Mouse (Mus musculus) forebrain, embryonic 16.5 days (tissue): Measurements from ENCODE around the gene Hs3st2. TPM values are rescaled to one million over a fixed set of nuclear protein-coding genes. Genes with fewer than 3 reads are reported as not detected.
A peak's percentile ranks its signal among the peaks of the same experiment; 100 is the strongest.

Experiments
- ATAC-seq: fragments of 200-750 bp; cut with Nextera tagmentation; 2 replicates; pipeline ENCODE4 v1.8.0; 2017; ENCODE audit warnings: mild to moderate bottlenecking, moderate library complexity
- H3K27ac ChIP-seq: fragments of 300-500 bp; sonication (generic); 2 replicates; pipeline ENCODE4 v1.5.1; 2014; ENCODE audit warnings: low read length, control low read depth
- H3K27me3 ChIP-seq: fragments of 300-500 bp; sonication (generic); replicated peaks from 2 replicates; pipeline ENCODE4 v1.6.1; 2014; ENCODE audit warnings: low read length; ENCODE audit not compliant: control insufficient read depth, insufficient read depth
- H3K36me3 ChIP-seq: fragments of 300-500 bp; sonication (generic); 2 replicates; pipeline ENCODE4 v1.6.1; 2014; ENCODE audit not compliant: control insufficient read depth, insufficient read depth
- H3K4me1 ChIP-seq: fragments of 300-500 bp; sonication (generic); replicated peaks from 2 replicates; pipeline ENCODE4 v1.6.1; 2014; ENCODE audit warnings: low read length; ENCODE audit not compliant: control insufficient read depth, insufficient read depth
- H3K4me2 ChIP-seq: fragments of 300-500 bp; sonication (generic); 2 replicates; pipeline ENCODE4 v1.6.1; 2014; ENCODE audit warnings: mild to moderate bottlenecking, low read length, control low read depth
- H3K4me3 ChIP-seq: fragments of 300-500 bp; sonication (generic); replicated peaks from 2 replicates; pipeline ENCODE4 v1.5.1; 2014; ENCODE audit warnings: mild to moderate bottlenecking, low read length, control low read depth
- H3K9ac ChIP-seq: fragments of 300-500 bp; sonication (generic); replicated peaks from 2 replicates; pipeline ENCODE4 v1.6.1; 2014; ENCODE audit warnings: low read depth, low read length, control low read depth
- H3K9me3 ChIP-seq: fragments of 300-500 bp; sonication (generic); 2 replicates; pipeline ENCODE4 v1.6.1; 2016; ENCODE audit warnings: low read length; ENCODE audit not compliant: control insufficient read depth
- WGBS: fragments of 180-500 bp; shearing (Covaris S2); extraction: QIAGEN DNeasy Blood & Tissue Kit; methylation state at CpG from one replicate; pipeline ENCODE4 v1.1.7; 2014; 5-methylcytosine and 5-hydroxymethylcytosine counted together
- polyA plus RNA-seq: library from polyadenylated mRNA; unstranded; fragments of >200 nt; fragmentation: Nextera tagmentation; extraction: Ambion mirVana; gene quantifications from 2 replicates; pipeline ENCODE4 v1.2.1, GENCODE M21; 2015

Gene Hs3st2
- polyA plus RNA-seq, 1 experiment from 2014 or later = 18.1 TPM

DNA sequence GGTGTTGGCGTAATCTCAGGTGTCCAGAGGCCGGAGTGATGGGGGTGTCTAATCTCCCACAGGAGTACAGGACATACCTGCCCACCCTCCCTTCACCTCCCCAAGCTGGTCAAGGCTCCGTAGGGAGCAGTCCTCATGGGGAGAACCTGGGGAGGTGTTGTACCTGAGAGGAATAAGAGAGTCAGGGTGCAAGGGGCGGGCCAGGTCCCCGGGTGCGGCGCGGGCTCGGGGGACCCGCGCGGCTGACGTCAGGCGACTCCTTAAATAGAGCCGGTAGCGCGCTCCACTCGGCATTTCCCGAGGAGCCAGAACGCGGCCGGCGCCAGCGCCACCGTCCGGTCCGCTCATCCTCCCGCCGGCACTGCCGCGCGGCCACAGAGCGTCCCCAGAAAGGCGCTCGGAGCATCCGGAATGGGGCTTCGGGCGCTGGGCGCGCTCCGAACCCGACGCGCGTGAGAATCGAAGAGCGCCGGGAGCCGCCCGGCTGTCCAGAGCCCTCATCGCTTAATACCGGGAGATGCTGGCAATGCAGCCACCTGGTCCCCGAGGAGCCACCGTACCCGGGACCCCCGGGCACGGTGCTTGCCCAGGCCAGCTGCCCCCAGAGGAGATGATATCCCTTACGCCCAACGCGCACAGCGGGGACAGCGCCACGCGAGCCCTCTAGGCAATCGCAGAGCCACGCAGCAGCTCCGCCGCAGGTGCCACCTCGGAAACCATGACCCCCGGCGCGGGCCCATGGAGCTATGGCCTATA, 503 bp downstream of the Hs3st2 start:
- Histone ChIP-seq H3K4me2 (peak overlapping the region; percentile 72), H3K9ac (peak overlapping the region; percentile 62), H3K4me1 (peaks cover 11% of the 10 kb centered on the region), H3K27me3 (peaks cover 32% of the 10 kb centered on the region), H3K27ac (no peak overlapping the region), H3K36me3 (no peaks in the 10 kb centered on the region), H3K9me3 (no peaks in the 10 kb centered on the region), H3K4me3 (peak overlapping the region; percentile 56)
- 1% methylated on average over 71 of the region's 72 CpGs for WGBS
- ATAC-seq = peak; percentile 63

DNA sequence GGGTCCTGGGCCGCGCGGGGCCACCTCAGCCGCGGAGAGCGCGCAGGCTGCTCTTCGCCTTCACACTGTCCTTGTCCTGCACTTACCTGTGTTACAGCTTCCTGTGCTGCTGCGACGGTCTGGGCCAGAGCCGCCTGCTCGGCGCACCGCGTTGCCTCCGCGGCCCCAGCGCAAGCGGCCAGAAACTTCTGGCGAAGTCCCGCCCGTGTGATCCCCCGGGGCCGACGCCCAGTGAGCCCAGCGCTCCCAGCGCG, 1.0 kb downstream of the Hs3st2 start:
- H3K9ac ChIP-seq = peak overlapping the region; percentile 62
- H3K4me1 ChIP-seq = peaks cover 11% of the 10 kb centered on the region
- no peak; the same call in 1 of the 2 replicates for ATAC-seq
- H3K9me3 ChIP-seq = no peaks in the 10 kb centered on the region
- H3K27ac ChIP-seq = no peak overlapping the region
- WGBS = under 1% methylated on average over 28 of the region's 28 CpGs
- H3K36me3 ChIP-seq = no peaks in the 10 kb centered on the region
- peaks cover 32% of the 10 kb centered on the region for H3K27me3 ChIP-seq
- H3K4me2 ChIP-seq = peak overlapping the region; percentile 72
- peak overlapping the region; percentile 56 for H3K4me3 ChIP-seq

DNA sequence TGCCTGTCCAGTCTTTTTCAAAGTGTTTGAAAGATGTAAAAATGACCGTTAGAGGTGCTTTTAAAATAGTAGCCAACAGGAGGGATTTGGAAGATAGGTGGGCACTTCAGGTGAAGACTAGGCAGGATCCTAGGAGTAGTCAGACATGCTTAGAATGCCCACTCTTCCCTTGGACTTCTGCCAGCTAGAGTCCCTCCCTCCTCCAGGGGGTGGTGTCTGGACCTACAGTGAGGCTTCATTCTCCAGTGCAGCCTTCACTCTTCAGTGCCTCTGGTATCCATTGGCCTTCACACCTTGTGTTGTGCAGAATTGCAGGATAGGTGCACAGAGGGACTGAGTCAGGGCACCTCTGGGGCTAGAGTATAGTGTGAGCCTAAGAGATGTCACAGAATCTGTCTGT, 2.2 kb downstream of the Hs3st2 start:
- H3K9me3 ChIP-seq = no peaks in the 10 kb centered on the region
- H3K36me3 ChIP-seq = no peaks in the 10 kb centered on the region
- H3K4me3 ChIP-seq = peak overlapping the region; percentile 56
- WGBS = 81% methylated on average over 1 of the region's 1 CpGs
- peak overlapping the region; percentile 72 for H3K4me2 ChIP-seq
- peaks cover 32% of the 10 kb centered on the region for H3K27me3 ChIP-seq
- ATAC-seq = no peak
- peaks cover 13% of the 10 kb centered on the region for H3K4me1 ChIP-seq
- H3K27ac ChIP-seq = no peak overlapping the region
- H3K9ac ChIP-seq = no peak overlapping the region

DNA sequence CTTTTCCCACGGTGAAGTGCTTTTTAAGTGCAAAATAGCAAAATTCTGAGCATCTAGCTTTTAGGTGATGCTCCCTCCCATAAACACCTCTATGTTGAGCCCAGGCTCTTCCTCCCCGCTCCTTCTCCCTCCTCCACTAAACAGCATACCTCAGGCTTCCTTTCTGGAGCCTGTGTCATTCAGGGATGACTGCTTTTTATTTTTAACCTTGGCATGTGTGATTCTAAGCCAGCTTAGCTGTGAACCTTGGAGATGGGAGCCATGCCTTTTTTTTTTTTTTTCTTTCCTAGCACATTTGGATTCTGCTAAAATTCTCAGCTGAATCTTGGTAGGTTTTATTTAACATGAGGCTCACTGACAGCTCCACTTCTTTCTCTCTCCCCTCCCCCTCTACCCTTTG, 3.2 kb downstream of the Hs3st2 start:
- no peak overlapping the region for H3K4me3 ChIP-seq
- H3K9ac ChIP-seq = no peak overlapping the region
- peaks cover 32% of the 10 kb centered on the region for H3K27me3 ChIP-seq
- peak overlapping the region; percentile 14 for H3K4me2 ChIP-seq
- H3K9me3 ChIP-seq = no peaks in the 10 kb centered on the region
- no peaks in the 10 kb centered on the region for H3K36me3 ChIP-seq
- 75% methylated on average over 2 of the region's 2 CpGs for WGBS
- no peak for ATAC-seq
- peaks cover 15% of the 10 kb centered on the region for H3K4me1 ChIP-seq
- H3K27ac ChIP-seq = no peak overlapping the region

DNA sequence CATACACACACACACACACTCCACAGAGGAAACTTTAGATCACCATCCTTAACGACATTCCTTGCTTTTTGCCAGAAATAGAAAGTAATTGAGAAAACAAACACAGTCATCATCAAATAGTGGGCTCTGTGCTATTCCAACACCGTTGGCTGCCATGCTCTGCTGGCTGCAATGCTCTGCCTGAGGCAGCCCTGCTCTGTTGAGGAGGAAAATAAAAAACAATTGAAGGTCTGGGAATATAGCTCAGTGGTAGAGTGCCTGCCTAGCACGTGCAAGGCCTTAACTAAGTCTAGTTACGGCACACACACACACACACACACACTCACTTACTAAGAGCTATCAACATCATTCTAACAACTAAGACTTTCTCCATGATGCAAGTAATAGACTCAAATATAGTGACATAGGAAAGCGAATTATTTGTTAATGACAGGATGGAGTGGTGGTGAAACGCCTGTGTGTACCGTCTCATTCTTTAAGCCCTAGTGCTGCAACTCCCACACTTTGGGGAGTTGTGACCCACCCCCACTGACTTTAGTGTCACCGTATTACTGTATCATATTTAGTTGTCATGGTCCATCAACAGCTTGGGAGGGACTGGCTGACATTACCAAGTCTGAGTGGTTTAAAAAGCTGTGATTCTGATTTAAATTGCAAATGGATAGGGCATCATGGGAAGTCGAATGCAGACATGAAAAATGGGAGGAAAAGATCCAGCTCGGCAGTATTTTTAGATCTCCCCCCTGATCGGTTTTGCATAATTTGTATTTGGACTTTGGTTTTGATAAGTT, 19.3 kb downstream of the Hs3st2 start:
- no peak overlapping the region for H3K4me3 ChIP-seq
- 68% methylated on average over 11 of the region's 11 CpGs for WGBS
- H3K4me1 ChIP-seq = peaks cover 7% of the 10 kb centered on the region; the same call in 1 of the 2 replicates
- peak; percentile 74 for ATAC-seq
- no peaks in the 10 kb centered on the region for H3K36me3 ChIP-seq
- no peaks in the 10 kb centered on the region for H3K27me3 ChIP-seq
- no peak overlapping the region for H3K4me2 ChIP-seq
- no peak overlapping the region; the same call in 1 of the 2 replicates for H3K27ac ChIP-seq
- H3K9ac ChIP-seq = no peak overlapping the region
- no peaks in the 10 kb centered on the region for H3K9me3 ChIP-seq

DNA sequence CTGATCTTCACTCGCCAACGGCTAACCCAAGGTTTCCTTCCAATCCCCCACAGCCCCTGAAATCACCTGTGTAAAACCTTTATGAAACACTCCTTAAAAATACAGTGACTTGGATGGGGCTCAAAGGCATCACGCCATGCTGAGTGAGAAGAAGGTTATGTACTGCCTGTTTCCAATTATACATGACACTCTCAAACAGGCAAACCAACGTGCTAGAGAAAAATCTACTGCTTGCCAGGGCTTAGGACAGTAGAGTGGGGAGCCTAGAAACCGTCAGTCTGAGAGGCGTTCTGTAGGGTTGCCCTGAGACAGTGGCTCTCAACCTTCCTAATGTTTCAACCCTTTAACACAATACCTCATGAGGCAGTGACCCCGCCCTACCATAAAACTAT, 19.8 kb downstream of the Hs3st2 start:
- WGBS = 76% methylated on average over 7 of the region's 7 CpGs
- Histone ChIP-seq H3K9me3 (no peaks in the 10 kb centered on the region), H3K27ac (no peak overlapping the region), H3K9ac (no peak overlapping the region), H3K36me3 (no peaks in the 10 kb centered on the region), H3K27me3 (no peaks in the 10 kb centered on the region), H3K4me1 (peaks cover 7% of the 10 kb centered on the region; the same call in 1 of the 2 replicates), H3K4me2 (no peak overlapping the region), H3K4me3 (no peak overlapping the region)
- peak; percentile 45; the same call in 1 of the 2 replicates for ATAC-seq

DNA sequence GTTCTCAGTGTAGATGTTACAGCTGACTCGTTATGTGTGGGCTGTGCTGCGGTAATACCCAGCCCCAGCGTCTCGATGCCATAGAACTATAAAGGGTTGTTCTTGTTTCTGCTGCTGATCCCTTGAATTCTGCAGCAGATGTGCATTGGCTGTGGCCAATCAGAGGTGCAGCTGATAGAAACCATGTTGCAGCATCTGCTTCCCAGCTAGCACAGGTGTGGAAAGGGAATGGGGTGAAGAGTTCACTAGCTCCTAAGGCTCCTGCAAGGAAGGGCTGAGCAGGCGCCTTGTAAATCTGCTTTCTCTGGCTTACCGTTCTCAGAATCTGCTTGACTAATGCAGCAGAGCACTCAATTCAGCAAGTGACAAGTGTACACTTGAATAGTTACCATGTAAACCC, 45.2 kb downstream of the Hs3st2 start:
- Histone ChIP-seq H3K27ac (no peak overlapping the region), H3K4me3 (no peak overlapping the region), H3K4me1 (no peaks in the 10 kb centered on the region), H3K36me3 (no peaks in the 10 kb centered on the region), H3K9me3 (no peaks in the 10 kb centered on the region), H3K27me3 (no peaks in the 10 kb centered on the region), H3K9ac (no peak overlapping the region), H3K4me2 (no peak overlapping the region)
- ATAC-seq = no peak
- 60% methylated on average over 6 of the region's 6 CpGs for WGBS

DNA sequence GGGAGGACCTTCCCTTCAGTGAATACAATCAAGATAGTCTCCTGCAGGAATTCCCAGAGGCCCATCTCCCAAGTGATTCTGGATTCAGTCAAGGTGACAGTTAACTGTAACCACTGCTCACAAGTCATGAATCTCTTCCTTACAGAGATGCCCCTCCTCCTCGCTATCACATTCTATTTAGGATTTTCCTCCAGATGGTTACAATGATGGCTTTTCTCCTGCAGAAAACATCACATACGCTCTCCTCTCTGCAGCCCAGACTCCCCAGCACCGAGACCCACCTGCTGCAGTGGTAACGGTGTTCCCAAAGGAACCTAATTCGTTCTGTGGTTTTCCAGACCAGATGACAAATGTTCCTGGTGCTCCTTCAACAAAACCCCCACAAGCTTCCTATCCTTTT, 49.5 kb downstream of the Hs3st2 start:
- H3K36me3 ChIP-seq = no peaks in the 10 kb centered on the region
- WGBS = 81% methylated on average over 5 of the region's 5 CpGs
- H3K27ac ChIP-seq = no peak overlapping the region
- H3K4me2 ChIP-seq = no peak overlapping the region
- H3K4me1 ChIP-seq = no peaks in the 10 kb centered on the region
- ATAC-seq = no peak
- no peak overlapping the region for H3K9ac ChIP-seq
- no peak overlapping the region for H3K4me3 ChIP-seq
- no peaks in the 10 kb centered on the region for H3K9me3 ChIP-seq
- no peaks in the 10 kb centered on the region for H3K27me3 ChIP-seq

DNA sequence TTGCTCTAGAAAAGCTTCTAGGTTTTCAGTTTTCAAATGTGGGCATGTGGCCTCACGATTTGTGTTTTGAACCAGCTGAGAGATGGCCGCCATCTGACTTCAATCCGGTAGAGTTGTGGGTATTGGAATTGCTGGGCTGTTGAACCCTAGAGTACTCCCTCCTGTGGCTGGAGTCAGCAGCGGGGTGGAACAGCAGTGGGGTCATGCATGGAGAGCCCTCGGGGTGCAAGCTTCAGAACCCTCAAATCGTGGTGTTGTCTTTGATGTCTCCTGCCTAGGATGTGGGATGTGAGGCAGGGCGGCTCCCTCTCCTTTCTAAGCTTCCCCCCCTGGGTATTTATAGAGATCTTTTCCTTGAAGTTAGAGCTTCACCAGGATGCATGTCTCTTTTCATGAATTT, 52.7 kb downstream of the Hs3st2 start:
- H3K9me3 ChIP-seq = no peaks in the 10 kb centered on the region
- H3K9ac ChIP-seq = no peak overlapping the region
- no peak overlapping the region for H3K27ac ChIP-seq
- no peaks in the 10 kb centered on the region for H3K27me3 ChIP-seq
- no peak overlapping the region for H3K4me2 ChIP-seq
- no peaks in the 10 kb centered on the region for H3K4me1 ChIP-seq
- no peak for ATAC-seq
- H3K4me3 ChIP-seq = no peak overlapping the region
- WGBS = 70% methylated on average over 7 of the region's 7 CpGs
- no peaks in the 10 kb centered on the region for H3K36me3 ChIP-seq
